Mouse (Mus musculus) right cerebral cortex, adult 2 months (tissue): ENCODE results near the gene Net1.
"Not testable (repeated sequence)": the region's sequence is repeated elsewhere in the genome, so short reads cannot be mapped to it uniquely, and the experiment has no call there.

ENCODE experiments used
- DNase-seq, 2 experiments: peaks; one replicate each; pipeline ENCODE4 v3.0.0; 2021 to 2022; ENCODE audit warnings: low spot score in 2 of 2

The Net1 gene

DNA sequence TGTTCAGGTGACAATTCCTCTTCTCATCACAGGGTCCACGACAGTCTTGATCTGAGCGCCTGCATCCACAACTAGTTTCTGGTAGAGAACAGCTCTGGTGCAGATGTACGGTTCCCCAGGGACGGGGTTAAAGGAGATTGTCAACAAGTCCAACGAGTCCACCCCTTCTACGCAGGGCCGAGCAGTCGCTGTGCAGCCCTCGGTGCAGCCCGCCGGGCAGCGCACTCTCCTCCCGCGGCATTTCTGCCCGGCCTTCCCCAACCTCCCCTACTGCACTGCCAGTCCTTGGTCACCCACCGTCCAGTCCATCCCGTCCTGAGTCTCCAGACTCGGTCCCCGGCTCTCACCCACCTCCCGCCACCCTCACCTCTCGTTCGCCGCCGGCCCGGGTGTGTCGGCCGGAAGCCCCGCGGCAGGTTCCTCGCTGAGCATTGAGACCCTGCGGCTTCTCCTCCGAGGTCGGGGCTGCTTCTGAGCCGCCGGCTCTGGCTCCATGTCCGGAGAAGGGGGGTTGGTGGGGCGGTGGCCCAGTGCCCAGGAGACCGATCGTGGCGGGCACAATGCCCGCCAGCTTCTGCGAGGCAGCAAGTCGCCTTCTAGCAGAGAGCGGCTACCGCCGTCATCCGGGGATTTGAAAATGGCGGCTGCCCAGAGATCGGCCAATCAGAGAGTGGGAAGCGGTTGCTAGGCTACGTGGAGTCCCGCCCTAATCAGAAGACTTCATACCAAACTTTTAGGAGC, at the start of gene Net1, which contains the start of gene Tubal3:
Net1 (minus strand) TSS at position 650 of the 741 bp plus-strand sequence.
Tubal3 (plus strand) TSS at position 704 of the 741 bp plus-strand sequence.
- DNase-seq = peak; percentile 88 to 90

DNA sequence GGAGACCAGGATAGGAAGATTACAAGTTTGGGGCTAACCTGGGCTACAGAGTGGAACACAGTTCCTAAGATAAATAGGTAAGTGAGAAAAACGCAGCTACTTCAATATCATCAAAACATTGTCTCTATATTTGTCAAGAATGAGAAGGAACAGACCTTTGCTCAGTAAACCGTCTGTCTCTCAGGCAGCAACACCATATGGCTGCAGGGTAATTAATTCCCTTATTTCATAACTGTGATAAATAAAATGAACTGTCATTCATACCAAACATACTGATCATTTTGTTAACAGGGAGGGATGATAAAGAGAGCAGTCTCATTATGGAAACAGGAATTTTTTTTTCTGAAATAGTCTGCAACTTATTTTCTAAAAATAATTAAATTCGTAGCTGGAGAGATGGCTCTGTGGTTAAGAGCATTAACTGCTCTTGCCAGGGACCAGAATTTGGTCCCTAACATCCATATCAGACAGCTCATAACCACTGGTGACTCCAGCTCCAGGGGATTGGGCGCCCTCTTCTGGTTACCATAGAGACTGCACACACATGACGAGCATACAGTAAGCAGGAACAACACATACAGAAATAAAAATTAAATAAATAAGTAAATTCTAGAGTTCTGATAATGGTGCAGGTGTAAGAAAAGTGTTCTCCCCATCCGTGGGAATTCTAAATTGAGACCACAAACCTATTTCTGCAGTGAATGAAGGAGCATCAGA, 33.3 kb upstream of the Net1 start:
- no peak for DNase-seq

DNA sequence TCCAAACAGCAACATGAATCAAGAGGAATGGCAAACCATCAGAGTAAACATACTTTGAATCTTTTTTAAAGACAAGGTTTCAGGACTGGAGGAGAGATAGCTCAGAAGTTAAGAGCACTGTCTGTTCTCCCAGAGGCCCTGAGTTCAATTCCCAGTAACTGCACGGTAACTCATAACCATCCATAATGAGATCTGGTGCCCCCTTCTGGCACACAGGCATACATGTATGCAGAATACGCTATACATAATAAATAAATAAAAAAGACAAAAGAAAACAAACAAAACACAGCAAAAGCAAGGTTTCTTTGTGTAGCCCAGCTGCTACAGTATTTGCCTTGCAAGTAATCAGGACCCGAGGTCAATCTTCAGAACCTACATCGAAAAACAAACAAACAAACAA, 31.5 kb upstream of the Net1 start:
- DNase-seq = no peak

DNA sequence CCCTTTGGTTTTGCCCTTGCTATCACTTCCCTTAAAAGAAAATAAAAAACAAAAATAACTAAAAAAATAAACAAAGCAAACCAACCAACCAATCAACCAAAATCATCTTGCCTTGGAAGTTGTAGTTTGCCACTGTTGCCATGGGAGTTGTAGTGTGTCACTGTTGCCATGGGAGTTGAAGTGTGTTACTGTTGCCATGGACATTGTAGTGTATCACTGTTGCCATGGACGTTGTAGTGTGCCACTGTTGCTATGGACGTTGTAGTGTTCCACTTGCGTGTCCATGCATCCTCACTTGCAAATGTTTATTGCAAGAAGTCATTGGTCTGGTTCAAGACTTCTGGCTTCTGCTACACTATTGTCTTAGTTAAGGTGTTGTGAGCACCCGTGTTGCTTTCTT, 29.2 kb upstream of the Net1 start:
- DNase-seq = no peak

DNA sequence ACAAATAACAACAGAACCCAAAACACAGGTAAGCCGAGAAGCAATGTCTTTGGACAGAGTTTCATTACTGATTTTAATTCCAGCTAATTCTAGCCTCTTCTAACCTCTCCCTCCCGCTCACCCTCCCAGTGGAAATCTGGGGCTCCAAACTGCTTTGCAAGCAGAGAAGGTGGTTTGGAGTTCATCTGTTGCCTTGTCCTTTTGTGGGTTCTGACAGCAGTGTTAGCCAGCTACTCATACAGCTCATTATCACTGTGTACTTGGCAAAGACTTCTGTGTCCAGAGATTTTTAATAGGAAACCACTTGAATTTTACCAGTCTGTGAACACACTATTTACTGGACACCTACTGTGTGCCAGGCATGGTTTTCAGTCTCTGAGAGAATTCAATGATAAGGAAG, 27.2 kb upstream of the Net1 start, which contains the start of gene Ucn3:
Ucn3 (minus strand) TSS at position 101 of the 400 bp plus-strand sequence.
- DNase-seq = no peak

DNA sequence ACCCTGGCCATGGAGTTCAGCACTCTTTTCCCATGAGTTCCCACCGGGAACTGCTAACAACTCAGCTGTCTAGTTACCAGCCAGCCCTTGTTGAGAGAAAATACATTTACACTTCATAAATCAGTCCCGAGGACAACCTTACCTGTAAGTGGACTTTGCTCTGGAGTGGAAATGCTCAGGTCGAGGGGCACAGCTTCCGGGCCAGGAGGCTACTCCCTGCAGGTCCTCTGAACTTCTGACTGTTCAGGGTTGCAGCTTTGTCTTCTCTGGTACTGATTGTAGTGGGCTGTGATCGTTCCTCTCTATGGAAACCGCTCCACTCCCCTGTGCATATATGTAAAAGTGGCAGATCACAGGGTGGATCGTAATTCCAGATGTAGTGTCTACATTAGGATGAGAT, 26.7 kb upstream of the Net1 start:
- DNase-seq = no peak

DNA sequence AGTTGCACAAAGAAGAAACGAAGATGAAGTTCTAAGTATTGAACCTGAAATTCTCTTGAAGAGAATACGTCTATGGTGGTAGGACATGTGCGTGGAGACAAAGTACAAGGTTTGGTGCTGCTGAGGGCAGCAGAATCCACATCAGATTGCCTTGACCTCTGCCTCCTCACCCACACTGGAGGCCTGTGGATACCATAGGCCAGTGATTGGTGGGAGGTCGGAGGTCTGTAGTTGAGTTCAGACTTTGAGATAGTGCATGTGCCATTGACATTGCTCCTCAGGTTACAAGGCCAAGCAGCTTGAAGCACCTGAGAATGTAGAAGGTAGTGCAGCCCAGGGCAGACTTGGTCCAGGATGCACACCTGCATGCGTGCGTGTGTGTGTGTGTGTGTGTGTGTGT, 8.0 kb upstream of the Net1 start:
- no peak for DNase-seq

DNA sequence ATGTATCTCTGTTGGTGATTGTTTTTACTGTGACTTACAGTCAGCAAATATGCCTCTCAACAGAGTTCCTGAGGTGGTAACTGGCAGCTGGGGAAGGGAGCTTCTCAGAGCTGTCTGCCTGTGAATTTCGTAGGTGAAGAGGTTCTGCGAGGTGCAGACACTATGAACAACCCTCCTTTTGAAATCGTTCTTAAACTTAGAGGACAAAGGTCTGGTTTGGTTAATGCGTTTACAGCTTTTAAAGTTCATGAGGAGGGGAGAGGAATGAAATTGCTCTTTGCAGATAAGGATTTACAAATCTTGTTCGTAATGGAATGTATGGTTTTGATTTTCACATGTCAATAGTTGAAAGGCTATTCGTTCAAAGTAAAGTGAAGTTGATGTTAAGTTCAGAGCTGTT, 7.6 kb upstream of the Net1 start:
- DNase-seq = no peak

DNA sequence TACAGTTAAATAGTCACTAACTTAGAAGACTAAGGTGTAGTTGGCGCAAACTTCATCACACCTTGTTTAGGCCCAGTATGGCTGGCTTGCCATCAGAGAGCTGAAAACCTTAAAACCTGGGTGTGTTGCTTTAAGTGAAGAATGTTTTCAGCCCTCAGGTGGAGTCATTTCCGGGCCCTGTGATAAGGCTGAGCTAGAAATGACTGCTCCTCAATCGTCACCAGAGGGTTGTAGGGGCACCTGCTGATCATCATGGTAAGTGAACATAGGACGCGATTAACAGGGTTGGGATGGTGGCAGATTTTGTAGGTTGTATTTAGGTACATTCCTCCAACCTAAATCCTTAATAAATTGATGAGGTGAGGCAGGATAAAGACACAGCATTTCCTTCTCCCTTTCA, 6.5 kb upstream of the Net1 start:
- DNase-seq = no peak

DNA sequence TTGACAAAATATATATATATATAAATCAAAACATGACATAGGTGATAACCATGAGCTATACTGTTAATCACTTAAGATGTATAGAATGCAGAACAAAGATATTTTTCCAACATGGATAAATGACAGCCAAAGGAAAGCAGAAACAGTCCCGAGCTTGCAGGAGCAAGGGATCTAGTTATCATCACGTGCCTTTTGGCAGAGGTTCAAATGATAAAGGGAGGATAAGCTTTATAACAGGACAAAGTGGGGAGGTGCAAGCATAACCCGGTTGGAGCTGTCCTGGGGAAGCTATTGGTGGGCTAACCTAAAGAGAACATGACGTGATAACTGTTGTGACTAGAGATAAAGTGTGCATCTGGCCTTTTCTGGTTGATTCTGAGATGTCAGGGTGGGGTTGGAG, 4.5 kb downstream of the Net1 start:
- no peak for DNase-seq

DNA sequence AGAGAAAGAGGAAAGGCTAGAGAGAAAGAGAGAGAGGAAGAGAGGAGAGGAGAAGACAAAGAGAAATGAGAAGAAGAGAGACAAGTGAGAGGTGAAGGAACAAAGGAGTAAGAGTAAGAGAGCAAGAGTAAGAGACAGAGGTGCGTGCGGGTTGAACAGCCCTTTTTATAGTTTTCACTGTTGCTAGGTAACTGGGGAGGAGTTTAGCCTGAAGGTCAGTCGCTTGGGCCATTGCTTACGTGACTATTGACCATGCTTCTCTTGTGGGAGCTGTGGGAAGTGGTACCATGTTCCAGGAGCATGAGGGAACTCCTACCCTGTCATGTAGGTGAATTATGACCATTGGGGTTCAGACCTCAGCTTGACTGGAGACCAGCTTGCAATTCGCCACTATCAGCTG, 7.7 kb downstream of the Net1 start:
- no peak for DNase-seq

DNA sequence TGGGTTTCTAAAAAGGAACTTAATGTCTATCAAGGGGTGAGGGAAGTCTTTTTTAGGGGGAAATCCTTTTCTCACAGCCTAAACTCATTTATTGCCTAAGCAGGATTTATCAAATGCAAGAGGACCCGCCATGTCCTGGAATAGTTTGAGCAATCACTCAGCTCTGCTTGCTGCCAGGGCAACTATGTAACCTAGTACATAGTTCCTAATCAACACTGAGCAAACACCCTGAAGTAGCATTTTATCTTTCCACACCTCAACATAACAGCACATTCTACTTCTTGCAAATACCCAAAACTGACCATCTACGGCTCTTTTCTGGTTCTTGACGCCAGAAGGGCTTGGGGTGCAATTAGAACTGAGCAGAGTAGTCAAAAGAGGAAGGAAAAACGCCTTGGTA, 9.8 kb downstream of the Net1 start:
- no peak for DNase-seq

DNA sequence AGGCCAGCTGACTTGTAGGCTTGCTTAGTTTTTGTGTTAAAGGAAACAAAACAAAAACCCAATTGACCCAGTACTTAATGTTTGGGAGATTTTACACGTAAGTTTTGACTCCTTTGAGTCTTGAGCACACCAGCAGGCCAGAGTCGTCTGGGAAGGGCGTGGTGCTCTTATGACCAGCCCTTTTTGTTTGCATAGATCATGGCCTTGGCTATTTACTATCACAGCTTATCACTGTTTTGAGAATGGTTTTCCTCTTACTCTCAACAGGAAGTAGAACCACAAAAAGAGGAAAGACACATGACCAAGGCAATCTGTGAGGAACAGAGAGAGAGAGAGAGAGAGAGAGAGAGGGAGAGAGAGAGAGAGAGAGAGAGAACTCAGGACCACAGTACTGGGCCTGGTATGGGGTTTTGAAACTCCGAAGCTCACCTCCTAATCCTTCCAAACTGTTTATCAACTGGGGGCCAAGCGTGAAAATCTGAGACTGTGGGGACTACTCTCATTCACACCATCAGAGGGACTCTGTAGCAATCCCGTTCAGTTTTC, 10.8 kb downstream of the Net1 start:
- DNase-seq = no peak

DNA sequence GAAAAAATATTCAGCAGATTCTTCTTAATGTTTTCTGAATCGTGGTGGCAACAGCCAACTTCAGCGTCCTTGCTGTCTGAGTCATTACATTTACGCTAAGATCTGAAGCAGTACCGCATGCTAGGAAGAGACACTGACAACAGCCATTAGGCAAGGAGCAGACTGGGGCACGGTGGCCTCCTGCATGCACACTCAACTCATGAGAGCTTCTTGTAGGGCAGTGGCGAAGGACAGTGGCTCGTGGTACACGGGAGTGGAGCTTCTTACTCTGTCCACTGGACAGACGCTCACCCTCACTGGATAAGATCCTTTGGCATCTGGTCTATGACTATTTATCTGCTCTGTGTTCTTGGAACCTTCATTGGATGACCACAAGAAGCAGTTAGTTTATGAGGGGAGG, 18.7 kb downstream of the Net1 start:
- DNase-seq = no peak

DNA sequence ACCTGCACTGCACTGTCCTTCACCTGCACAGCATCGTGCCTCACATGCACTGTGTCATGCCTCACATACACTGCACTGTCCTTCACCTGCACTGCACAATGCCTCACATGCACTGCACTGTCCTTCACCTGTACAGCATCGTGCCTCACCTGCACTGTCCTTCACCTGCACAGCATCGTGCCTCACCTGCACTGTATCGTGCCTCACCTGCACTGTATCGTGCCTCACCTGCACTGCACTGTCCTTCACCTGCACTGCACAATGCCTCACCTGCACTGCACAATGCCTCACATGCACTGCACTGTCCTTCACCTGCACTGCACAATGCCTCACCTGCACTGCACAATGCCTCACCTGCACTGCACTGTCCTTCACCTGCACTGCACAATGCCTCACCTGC, 19.8 kb downstream of the Net1 start:
- not testable (repeated sequence) for DNase-seq

- DNase-seq = peak; percentile 82 to 83
These were observed 21.1 kb downstream of the Net1 start for GRCm38 (mm10) chr13:3896913-3897312.

DNA sequence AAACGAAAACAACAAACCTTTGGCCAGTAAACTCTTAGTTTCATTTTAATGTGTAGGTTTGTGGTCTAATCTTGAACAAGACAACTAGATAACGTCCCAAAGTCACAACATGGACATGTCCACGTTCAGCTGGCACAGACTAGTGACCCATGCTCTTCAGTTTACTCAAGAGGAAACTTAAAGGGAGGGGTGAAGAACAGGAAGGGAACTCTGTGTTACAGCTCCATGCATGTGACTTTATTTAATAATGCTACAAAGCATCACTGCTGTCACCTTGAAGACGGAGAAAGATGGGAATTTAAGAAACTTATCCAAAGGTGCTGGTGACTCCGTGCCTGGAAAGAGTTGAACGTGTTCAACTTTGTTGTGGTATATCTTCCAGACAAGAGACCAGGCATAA, 22.0 kb downstream of the Net1 start:
- no peak for DNase-seq

DNA sequence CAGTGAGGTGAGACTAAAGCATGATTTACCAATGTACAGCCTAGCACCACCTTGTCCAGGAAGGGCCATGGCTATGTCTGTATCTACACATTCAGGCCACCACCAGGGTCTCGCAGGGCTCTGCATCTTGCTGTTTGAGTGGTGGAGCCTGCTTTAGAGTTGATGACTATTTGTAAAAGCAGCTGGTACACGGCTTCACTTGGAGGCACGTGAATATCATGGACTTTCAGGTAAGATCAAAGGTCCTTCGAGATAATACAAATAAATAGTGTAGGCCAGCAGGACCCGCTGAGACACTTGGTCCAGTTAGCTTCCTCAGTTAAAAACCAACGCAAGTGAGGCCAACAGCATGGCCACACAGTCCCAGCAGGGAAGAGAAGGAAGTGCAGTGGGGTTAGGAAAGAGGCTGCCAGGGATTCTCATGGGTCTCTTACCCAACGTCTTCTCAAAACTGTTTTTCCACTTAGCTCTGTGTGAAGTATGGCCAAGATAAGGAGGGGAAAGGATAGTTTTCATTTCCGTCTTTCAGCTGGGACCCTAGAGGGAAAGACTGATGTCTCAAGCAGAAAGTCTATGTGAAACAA, 22.5 kb downstream of the Net1 start:
- no peak for DNase-seq

- no peak for DNase-seq
These were observed 23.5 kb downstream of the Net1 start for GRCm38 (mm10) chr13:3894549-3894948.

GRCm38 (mm10) chr13:3893126-3893734, 24.8 kb downstream of the Net1 start:
- peak; percentile 89 to 91 for DNase-seq

DNA sequence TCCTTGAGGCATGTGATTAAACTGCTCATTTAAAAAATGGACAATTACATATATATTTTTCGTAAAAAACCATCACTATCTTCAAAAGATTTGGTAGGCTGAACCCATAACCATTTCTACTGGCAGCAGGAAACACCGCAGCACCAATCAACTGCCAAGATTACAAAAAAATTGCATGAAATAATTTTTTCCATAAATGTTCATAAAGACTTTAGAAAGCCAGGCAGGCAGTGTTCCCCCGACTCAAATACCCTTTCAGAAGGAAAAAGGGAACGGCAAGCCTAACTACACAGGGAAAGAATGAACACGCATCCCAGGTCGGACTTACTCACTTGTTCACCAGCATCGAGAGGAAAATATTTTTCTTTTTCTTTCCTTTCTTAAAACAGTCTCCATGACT, 25.4 kb downstream of the Net1 start:
- DNase-seq = no peak

GRCm38 (mm10) chr13:3891479-3892087, 26.4 kb downstream of the Net1 start:
- DNase-seq = peak in 1 of 2 experiments; percentile 20
